Mouse (Mus musculus): ENCODE data around the gene Synj1. TPM values are rescaled to one million over a fixed set of nuclear protein-coding genes. Genes with fewer than 3 reads are reported as not detected.

Synj1 gene
- total and polyA plus RNA-seq, 2 experiments = 6.2 to 7.5 TPM

DNA sequence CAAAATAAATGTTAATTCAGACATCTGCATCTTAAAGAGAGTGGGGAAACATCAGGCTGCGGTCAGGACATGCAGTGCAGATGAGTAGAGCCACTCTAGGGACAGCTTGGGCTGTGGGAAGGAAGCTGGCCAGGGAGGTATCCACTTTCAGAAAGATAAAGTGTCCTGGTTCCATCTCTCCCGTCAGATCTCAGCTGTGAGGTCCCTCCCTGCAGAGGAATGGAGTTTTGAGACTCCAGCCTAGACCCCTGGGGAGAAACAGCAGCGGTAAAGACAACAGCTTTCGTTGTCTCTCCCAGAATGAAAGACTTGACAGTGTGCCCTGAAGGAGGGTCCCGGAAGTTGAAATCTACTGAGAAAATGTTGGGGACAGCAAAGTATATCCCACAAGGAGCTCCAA lies 107.8 kb downstream of the Synj1 start:
- H3K4me3 ChIP-seq (ENCODE audit: insufficient read depth, low read depth, low read length) = no peak overlapping the region
- TF ChIP-seq CTCF (IDR thresholded peaks at IDR 0.05; ENCODE audit: low read depth, low read length) (no peak), POLR2A (IDR thresholded peaks at IDR 0.05; ENCODE audit: extremely low read depth, insufficient read depth, low read length) (no peak)
- no peak for DNase-seq (ENCODE audit: extremely low read depth, low read depth, low spot score)
- no peaks in the 10 kb centered on the region for H3K79me2 ChIP-seq (ENCODE audit: control insufficient read depth, insufficient read depth, low read length)
- 73% methylated on average over 5 of the region's 5 CpGs for WGBS
- H3K9ac ChIP-seq (ENCODE audit: low read depth, low read length) = no peak overlapping the region
- no peaks in the 10 kb centered on the region for H3K36me3 ChIP-seq (ENCODE audit: control insufficient read depth, insufficient read depth, low read length)
- H3K4me1 ChIP-seq (ENCODE audit: control insufficient read depth, insufficient read depth, low read length) = no peaks in the 10 kb centered on the region
- no peak overlapping the region for H3K27ac ChIP-seq (replicated peaks; ENCODE audit: insufficient read depth, low read depth, low read length)
- no peaks in the 10 kb centered on the region for H3K27me3 ChIP-seq (ENCODE audit: control insufficient read depth, insufficient read depth, low read length)

DNA sequence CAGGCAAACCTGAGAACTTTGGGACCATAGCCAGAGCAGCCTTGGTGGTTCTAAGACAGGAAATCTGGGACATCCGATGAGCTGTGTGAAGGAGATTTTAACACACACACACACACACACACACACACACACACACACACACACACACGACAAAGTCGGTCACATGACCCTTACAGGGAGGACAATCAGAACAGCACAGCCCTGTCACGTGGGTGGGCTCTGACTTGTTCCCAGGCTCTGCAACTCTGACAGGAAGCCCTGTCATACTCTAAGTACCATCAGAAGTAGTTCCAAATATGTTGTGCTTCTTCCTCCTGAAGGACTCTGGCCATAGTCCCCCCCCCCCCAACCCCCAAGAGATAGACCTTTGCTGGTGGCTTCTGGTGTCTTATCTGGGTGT lies 109.7 kb downstream of the Synj1 start:
- Histone ChIP-seq H3K4me1 (ENCODE audit: control insufficient read depth, insufficient read depth, low read length) (no peaks in the 10 kb centered on the region), H3K27ac (replicated peaks; ENCODE audit: insufficient read depth, low read depth, low read length) (no peak overlapping the region), H3K36me3 (ENCODE audit: control insufficient read depth, insufficient read depth, low read length) (no peaks in the 10 kb centered on the region), H3K27me3 (ENCODE audit: control insufficient read depth, insufficient read depth, low read length) (no peaks in the 10 kb centered on the region), H3K9ac (ENCODE audit: low read depth, low read length) (no peak overlapping the region), H3K4me3 (ENCODE audit: insufficient read depth, low read depth, low read length) (no peak overlapping the region), H3K79me2 (ENCODE audit: control insufficient read depth, insufficient read depth, low read length) (no peaks in the 10 kb centered on the region)
- no peak for DNase-seq (ENCODE audit: extremely low read depth, low read depth, low spot score)
- whole genome bisulfite sequencing = 82% methylated on average over 3 of the region's 4 CpGs
- no peak for TF ChIP-seq CTCF (IDR thresholded peaks at IDR 0.05; ENCODE audit: low read depth, low read length)
- TF ChIP-seq POLR2A (IDR thresholded peaks at IDR 0.05; ENCODE audit: extremely low read depth, insufficient read depth, low read length) = no peak

DNA sequence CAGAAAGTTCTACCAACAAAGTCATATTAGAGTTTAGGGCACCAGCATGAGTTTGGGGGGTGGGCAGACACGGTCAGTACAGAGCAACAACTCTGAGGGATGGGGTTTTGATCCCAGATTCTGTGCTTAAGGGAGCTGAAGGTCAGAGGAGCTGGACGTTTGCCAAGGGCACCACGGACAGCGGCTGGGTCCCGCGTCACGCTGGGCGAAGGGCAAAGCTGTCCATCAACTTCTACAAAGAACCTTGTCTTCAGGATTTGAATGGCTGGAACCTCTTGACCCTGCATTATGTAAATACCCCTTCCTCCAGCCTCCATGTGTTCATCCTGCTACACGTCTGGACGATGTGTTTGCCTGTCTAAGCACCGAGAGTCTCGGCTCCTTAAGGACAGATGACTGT lies 111.6 kb downstream of the Synj1 start:
- Histone ChIP-seq H3K79me2 (ENCODE audit: control insufficient read depth, insufficient read depth, low read length) (no peaks in the 10 kb centered on the region), H3K27ac (replicated peaks; ENCODE audit: insufficient read depth, low read depth, low read length) (no peak overlapping the region), H3K27me3 (ENCODE audit: control insufficient read depth, insufficient read depth, low read length) (no peaks in the 10 kb centered on the region), H3K36me3 (ENCODE audit: control insufficient read depth, insufficient read depth, low read length) (no peaks in the 10 kb centered on the region), H3K4me3 (ENCODE audit: insufficient read depth, low read depth, low read length) (no peak overlapping the region), H3K9ac (ENCODE audit: low read depth, low read length) (no peak overlapping the region), H3K4me1 (ENCODE audit: control insufficient read depth, insufficient read depth, low read length) (no peaks in the 10 kb centered on the region)
- WGBS = 22% methylated on average over 12 of the region's 12 CpGs
- TF ChIP-seq POLR2A (IDR thresholded peaks at IDR 0.05; ENCODE audit: extremely low read depth, insufficient read depth, low read length) = no peak
- TF ChIP-seq CTCF (IDR thresholded peaks at IDR 0.05; ENCODE audit: low read depth, low read length) = no peak
- peak; percentile 17 for DNase-seq (ENCODE audit: extremely low read depth, low read depth, low spot score)

DNA sequence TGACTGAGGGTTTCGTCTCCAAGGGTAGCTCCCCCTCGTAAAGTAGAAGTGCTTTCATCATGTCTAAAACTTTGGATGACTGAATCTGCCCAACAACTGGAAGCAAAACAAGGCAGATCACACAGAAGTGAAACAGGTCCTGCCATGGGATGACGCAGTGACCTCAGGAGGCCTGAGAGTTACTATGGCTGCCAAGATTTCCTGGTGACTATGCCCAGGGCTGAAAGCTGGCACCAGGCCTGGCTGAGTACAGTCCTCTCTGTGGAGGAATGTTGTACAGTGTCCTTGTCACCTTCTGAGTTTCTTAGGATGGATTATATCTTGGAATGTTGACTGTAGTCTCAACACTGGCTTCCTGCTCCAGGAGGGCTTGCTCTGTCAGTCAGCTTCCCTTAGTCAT lies 113.5 kb downstream of the Synj1 start:
- H3K27me3 ChIP-seq (ENCODE audit: control insufficient read depth, insufficient read depth, low read length) = no peaks in the 10 kb centered on the region
- H3K4me3 ChIP-seq (ENCODE audit: insufficient read depth, low read depth, low read length) = no peak overlapping the region
- 51% methylated on average over 3 of the region's 3 CpGs for WGBS
- H3K4me1 ChIP-seq (ENCODE audit: control insufficient read depth, insufficient read depth, low read length) = no peaks in the 10 kb centered on the region
- no peaks in the 10 kb centered on the region for H3K79me2 ChIP-seq (ENCODE audit: control insufficient read depth, insufficient read depth, low read length)
- H3K27ac ChIP-seq (replicated peaks; ENCODE audit: insufficient read depth, low read depth, low read length) = no peak overlapping the region
- H3K36me3 ChIP-seq (ENCODE audit: control insufficient read depth, insufficient read depth, low read length) = no peaks in the 10 kb centered on the region
- DNase-seq (ENCODE audit: extremely low read depth, low read depth, low spot score) = peak; percentile 78
- H3K9ac ChIP-seq (ENCODE audit: low read depth, low read length) = no peak overlapping the region
- no peak for TF ChIP-seq POLR2A (IDR thresholded peaks at IDR 0.05; ENCODE audit: extremely low read depth, insufficient read depth, low read length)
- TF ChIP-seq CTCF (IDR thresholded peaks at IDR 0.05; ENCODE audit: low read depth, low read length) = no peak

DNA sequence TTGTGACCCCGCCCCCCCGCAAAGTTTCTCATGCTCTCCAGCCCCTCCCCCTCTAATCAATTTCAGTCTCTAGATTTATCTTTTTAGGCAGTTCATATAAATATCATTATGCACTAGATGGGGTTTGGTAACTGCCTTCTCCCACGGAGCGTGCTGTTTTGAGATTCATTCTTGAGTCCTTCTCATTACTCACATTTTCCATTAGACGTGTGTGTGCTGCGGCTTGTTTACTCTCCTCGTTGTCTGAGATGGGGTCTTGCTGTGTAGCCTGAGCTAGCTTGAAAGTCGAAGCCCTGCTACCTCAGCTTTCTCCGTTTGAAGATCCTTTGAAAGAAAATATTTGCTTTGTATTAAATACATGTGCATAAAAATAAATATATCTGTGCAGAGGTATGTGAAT lies 117.3 kb downstream of the Synj1 start:
- no peak for DNase-seq (ENCODE audit: extremely low read depth, low read depth, low spot score)
- H3K79me2 ChIP-seq (ENCODE audit: control insufficient read depth, insufficient read depth, low read length) = no peaks in the 10 kb centered on the region

DNA sequence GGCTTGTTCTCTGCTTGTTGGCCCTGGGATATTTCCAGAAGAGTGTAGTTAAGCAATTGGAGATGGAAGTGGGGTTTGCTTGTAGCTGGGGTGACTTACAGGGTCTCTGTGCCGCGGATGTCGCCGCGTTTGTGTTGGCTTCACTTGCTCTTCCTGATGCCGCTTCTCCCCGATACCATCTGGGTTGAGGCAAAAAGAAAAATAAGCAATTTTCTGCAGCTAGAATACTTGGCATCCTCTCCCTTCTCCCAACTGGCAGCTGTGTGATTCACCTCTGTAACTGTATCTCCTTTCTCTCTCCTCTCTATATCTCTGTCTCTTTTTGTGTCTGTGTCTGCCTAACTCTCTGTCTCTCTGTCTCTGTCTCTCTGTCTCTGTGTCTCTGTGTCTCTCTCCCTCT lies 118.1 kb downstream of the Synj1 start:
- WGBS = 79% methylated on average over 7 of the region's 7 CpGs

More for the DNA sequence above, 117.3 kb downstream of the Synj1 start:
- Histone ChIP-seq H3K4me1 (ENCODE audit: control insufficient read depth, insufficient read depth, low read length) (no peaks in the 10 kb centered on the region), H3K36me3 (ENCODE audit: control insufficient read depth, insufficient read depth, low read length) (no peaks in the 10 kb centered on the region), H3K27me3 (ENCODE audit: control insufficient read depth, insufficient read depth, low read length) (no peaks in the 10 kb centered on the region), H3K9ac (ENCODE audit: low read depth, low read length) (no peak overlapping the region), H3K27ac (replicated peaks; ENCODE audit: insufficient read depth, low read depth, low read length) (no peak overlapping the region), H3K4me3 (ENCODE audit: insufficient read depth, low read depth, low read length) (no peak overlapping the region)
- WGBS = 61% methylated on average over 9 of the region's 9 CpGs
- no peak for TF ChIP-seq POLR2A (IDR thresholded peaks at IDR 0.05; ENCODE audit: extremely low read depth, insufficient read depth, low read length)
- TF ChIP-seq CTCF (IDR thresholded peaks at IDR 0.05; ENCODE audit: low read depth, low read length) = no peak

More for the DNA sequence above, 118.1 kb downstream of the Synj1 start:
- TF ChIP-seq POLR2A (IDR thresholded peaks at IDR 0.05; ENCODE audit: extremely low read depth, insufficient read depth, low read length) (no peak), CTCF (IDR thresholded peaks at IDR 0.05; ENCODE audit: low read depth, low read length) (no peak)
- no peak overlapping the region for H3K4me3 ChIP-seq (ENCODE audit: insufficient read depth, low read depth, low read length)
- H3K36me3 ChIP-seq (ENCODE audit: control insufficient read depth, insufficient read depth, low read length) = no peaks in the 10 kb centered on the region
- no peaks in the 10 kb centered on the region for H3K4me1 ChIP-seq (ENCODE audit: control insufficient read depth, insufficient read depth, low read length)
- no peak for DNase-seq (ENCODE audit: extremely low read depth, low read depth, low spot score)
- H3K9ac ChIP-seq (ENCODE audit: low read depth, low read length) = no peak overlapping the region
- H3K27ac ChIP-seq (replicated peaks; ENCODE audit: insufficient read depth, low read depth, low read length) = no peak overlapping the region
- no peaks in the 10 kb centered on the region for H3K27me3 ChIP-seq (ENCODE audit: control insufficient read depth, insufficient read depth, low read length)
- H3K79me2 ChIP-seq (ENCODE audit: control insufficient read depth, insufficient read depth, low read length) = no peaks in the 10 kb centered on the region

All from liver, adult 2 months (tissue).